Mouse (Mus musculus): ENCODE data around the gene Ptpn14.

- TF ChIP-seq CTCF (IDR thresholded peaks at IDR 0.05; ENCODE audit: borderline replicate concordance, insufficient read depth, low read length), result no peak
- no peak for TF ChIP-seq POLR2A (IDR thresholded peaks at IDR 0.05; ENCODE audit: low read depth, low read length)
Measured at GRCm38 (mm10) chr1:189767164-189767563, 39.1 kb downstream of the Ptpn14 start.

All from embryonic fibroblast, embryonic 13.5 days (primary cell).